Mouse (Mus musculus) spleen, postnatal 14 days (tissue): ENCODE measurements around the gene Cyba.
A peak's percentile ranks its signal among the peaks of the same experiment; 100 is the strongest.

Source experiments
- DNase-seq, 2 experiments: peaks; one replicate each; pipeline ENCODE4 v3.0.0; 2021 to 2022; ENCODE audit warnings: low spot score in 2 of 2

Cyba gene

DNA sequence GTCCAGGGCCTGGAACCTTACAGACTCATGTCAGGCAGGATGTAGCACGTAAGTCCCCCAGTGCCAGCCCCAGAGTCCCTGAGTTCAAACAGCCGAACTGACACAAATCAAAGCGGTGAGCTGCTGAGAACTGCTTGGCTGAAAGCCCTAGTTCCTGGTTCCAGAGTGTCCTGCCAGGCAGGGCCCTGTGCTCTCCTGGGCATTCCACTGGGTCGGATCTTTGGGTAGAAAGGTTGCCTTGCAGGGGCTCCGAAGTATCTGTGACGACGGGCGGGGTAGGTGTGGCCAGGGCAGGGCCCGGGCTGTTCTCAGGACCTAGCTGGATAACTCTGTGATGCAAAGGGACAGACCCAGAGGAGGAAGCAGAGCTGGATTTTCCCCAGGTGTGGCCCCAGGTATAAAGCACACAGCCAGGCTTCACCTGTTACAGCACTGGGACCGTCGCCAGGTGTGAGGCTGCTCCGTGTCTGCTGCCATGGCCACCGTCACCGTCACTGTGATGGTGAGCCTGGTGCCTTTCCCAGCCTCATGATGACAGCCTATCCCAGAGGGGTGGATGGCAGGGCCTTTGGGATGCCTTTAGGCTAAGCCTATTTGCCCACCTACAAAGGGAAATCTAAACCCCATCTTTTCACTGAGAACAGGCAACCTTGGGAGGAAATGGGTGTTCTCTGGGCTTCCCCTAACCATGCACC is 11.2 kb downstream of the Cyba start, which contains the start of gene Il17c:
Gene Il17c (plus strand): TSS at position 645 of the 695 bp plus-strand sequence.
- no peak for DNase-seq

GRCm38 (mm10) chr8:122419881-122420555 is 12.7 kb downstream of the Cyba start:
- DNase-seq = no peak

- no peak for DNase-seq
These were observed 17.2 kb downstream of the Cyba start for GRCm38 (mm10) chr8:122415554-122415953.

- no peak for DNase-seq
These were observed 18.4 kb downstream of the Cyba start for GRCm38 (mm10) chr8:122414311-122414710.

- no peak for DNase-seq
These were observed 25.1 kb downstream of the Cyba start for GRCm38 (mm10) chr8:122407678-122408077.

- no peak for DNase-seq
These were observed 27.5 kb downstream of the Cyba start for GRCm38 (mm10) chr8:122405146-122405805.

DNA sequence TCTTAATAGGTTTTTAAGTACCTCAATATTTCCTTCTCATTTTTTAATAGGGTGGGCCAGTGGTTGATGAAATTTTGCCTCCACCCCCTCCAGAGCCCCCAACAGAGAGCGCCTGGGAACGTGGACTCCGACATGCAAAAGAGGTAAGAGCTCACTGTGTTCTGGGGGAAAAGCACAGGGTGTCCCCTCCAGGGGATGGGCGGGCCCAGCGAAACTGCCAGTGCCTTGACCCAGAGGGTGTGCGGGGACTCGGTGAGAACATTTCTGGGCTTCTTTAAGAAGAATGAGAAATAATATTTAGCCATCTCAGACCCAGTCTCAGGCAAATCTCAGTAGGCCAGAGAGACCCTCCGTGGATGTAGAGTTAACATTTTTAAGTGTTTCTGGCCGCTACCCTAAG is 34.5 kb downstream of the Cyba start:
- no peak for DNase-seq

GRCm38 (mm10) chr8:122395291-122395690 is 37.4 kb downstream of the Cyba start:
- DNase-seq = no peak

DNA sequence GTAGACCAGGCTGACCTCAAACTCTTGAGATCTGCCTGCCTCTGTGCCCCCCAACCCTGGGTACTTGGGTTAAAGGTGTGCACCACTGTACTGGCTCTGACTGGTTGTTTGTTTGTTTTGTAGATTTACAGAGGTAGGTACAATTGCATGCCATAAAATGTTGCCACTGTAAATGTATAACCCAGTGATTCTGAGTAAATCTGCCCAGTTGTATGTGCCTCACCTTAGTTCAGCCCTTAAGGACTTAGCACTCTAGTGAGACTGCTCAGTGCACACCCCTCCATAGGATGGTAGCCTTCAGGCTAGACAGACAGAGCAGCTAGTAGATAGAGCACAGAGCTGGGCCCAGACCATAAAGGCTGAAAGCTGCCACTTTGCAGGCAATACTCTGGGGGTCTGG is 39.0 kb downstream of the Cyba start:
- no peak for DNase-seq

DNA sequence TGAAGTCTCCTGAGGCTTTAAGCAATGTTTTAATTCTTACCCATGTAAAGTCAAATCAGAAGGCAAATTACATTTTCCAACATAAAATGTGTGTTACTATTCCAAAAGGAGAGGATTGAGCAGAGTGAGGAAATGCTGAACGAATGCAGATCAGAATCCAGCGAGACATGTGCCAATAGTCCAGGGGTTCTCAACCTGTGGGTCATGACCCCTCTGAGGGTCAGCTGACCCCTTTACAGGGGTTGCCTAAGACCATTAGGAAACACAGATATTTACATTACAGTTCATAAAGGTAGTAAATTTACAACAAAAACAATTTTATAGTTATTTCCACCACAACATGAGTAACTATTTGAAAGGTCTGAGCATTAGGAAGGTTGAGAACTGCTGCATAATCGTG is 42.0 kb downstream of the Cyba start:
- no peak for DNase-seq

- DNase-seq = no peak
These were observed 43.4 kb downstream of the Cyba start for GRCm38 (mm10) chr8:122389357-122389756.

DNA sequence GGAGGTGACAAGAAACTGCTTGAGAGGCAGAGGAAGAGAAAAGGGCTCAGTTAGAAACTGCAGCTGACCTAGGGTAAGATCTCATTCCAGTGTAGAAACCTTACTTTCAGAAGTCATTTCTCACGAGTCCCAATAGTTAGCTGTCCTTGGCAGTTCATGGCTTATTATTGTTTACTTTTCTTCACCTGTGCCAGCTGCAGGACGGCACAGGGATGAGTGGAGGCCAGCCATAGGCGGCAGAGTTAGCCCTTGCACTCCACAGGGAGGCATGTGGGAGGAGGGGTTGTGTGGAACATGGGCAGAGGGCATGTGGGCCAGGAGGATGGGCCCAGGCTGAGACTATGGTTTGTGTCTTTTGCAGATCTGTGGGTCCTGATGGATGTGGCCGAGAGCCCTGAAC is 49.7 kb downstream of the Cyba start:
- DNase-seq = no peak

- DNase-seq = peak; percentile 99
These were observed 56.1 kb downstream of the Cyba start, which contains the start of gene Zc3h18 for GRCm38 (mm10) chr8:122376365-122377231. Zc3h18 (plus strand) TSS chr8:122376609.

GRCm38 (mm10) chr8:122375751-122376364 is 56.9 kb downstream of the Cyba start:
- no peak for DNase-seq

DNA sequence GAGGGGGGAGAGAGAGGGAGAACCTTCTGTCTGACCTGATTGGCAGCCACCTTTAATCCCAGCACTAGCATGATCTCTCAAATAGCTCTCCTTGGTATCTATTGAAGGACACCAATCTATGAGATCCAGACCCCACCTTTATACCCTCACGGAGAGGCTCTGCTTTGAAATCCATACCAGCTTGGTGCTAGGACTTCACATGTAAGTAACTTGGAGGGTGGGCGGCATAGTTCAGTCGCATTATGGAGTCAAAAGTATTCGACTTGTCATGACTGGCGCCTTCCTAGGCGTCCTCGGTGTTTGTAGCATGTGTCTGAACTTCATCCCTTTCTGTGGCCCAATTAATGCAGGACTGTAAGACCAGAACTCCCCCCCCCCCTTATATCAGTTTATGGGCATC is 57.4 kb downstream of the Cyba start:
- no peak for DNase-seq
